Mouse (Mus musculus) cerebellum, postnatal 14 days (tissue): ENCODE measurements around the gene Unc13d.

Source experiments
- DNase-seq, 2 experiments: peaks; one replicate each; pipeline ENCODE4 v3.0.0; 2021; ENCODE audit warnings: mixed read lengths in 2 of 2

Unc13d gene

DNA sequence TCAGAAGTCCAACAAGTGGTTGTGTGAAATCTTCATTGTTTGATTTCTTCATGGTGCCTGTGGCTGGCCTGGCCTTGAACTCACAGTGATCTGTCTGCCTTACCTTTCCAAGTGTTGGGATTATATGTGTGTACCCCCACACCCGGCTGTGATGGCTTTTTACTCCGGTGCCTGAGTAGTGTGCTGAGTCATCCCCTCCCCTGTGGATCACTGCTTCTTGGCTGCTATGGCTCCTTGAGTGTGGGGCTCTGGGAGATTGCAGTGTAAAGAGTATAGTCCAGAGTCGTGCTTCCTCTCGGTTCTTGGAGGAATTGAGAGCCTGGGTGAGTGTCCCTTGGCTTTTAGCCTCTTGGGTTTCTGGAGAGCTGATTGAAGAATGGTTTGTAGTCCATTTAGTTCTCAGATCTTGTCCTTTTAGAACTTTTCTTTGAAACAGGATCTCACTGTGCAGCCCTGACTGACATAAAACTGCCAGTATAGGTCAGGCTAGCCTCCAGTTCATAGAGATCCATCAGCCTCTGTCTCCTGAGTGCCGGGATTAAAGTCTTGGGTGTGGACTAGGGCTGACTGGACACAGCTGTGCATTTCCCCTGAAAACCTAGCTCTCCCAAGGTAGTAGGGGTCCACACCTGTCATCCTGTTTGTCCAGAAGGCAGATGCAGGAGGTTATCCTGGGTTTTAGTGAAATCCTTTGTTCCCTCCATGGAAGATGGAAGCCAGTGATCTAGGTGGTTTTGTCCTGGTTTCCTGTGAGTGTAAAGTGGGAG lies 35.2 kb downstream of the Unc13d start:
- DNase-seq: no peak

DNA sequence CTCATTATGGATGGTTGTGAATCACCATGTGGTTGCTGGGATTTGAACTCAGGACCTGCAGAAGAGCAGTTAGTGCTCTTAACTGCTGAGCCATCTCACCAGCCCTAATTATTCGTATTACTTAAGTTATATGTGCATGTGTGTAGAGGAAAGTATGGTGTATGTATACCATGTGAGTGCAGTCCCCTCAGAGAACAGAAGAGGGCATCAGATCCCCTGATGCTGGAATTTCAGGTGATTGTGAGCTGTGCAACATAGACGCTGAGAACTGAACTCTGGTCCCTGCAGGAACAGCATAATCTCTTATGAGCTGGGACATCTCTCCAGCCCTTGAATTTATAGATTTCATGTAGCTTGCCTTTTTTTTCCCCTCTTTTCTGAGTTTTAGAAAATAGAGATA lies 35.9 kb downstream of the Unc13d start:
- no peak for DNase-seq

GRCm38 (mm10) chr11:116040593-116040992 lies 37.2 kb downstream of the Unc13d start:
- peak in 1 of 2 experiments; percentile 30 for DNase-seq

- no peak for DNase-seq
Measured at GRCm38 (mm10) chr11:116037826-116038225, 39.9 kb downstream of the Unc13d start.

DNA sequence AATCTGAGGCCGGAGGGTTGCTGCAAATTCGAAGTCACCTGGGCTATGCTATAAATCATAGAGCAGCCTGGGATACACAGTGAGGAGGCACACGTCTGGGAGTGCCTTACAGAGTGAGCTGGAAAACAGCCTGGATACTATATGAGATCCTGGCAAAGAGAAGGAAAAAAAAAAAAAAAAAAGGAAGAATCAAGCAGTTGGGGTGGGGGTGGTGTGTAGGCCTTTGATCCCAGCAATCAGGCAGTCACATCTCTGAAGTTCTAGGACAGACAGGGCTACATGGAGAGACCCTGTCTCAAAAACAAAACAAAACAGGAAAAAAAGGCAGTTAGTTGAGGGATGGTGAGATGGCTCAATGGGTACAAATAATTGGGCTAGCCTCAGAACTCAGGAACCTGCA lies 41.1 kb downstream of the Unc13d start:
- DNase-seq: no peak

DNA sequence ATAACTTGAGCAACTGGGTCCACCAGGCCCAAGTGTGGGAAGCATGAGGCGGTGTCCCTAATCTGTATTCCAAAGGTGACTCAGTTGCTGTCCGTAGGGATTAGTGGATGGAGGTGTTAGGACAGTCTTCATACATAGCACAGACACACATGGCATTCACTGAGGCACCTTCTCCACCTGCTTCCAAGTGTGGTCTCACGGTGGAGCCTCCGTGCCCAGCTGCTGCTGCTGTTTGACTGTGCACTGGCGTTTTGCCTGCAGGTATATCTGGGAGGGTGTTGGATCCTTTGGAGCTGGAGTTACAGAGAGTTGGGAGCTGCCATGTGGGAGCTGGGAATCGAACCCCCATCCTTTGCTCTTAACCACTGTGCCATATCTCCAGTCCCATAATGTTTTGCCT lies 43.2 kb downstream of the Unc13d start:
- no peak for DNase-seq

- peak; percentile 56 for DNase-seq
Measured at GRCm38 (mm10) chr11:116030898-116031845, 46.6 kb downstream of the Unc13d start.

GRCm38 (mm10) chr11:116030088-116030897 lies 47.5 kb downstream of the Unc13d start, which contains the start of gene Unk:
Gene Unk, plus strand, starts transcription at chr11:116030322.
- DNase-seq: peak; percentile 99

GRCm38 (mm10) chr11:116029086-116029865 lies 48.5 kb downstream of the Unc13d start:
- no peak for DNase-seq

GRCm38 (mm10) chr11:116028177-116028865 lies 49.4 kb downstream of the Unc13d start:
- no peak for DNase-seq

DNA sequence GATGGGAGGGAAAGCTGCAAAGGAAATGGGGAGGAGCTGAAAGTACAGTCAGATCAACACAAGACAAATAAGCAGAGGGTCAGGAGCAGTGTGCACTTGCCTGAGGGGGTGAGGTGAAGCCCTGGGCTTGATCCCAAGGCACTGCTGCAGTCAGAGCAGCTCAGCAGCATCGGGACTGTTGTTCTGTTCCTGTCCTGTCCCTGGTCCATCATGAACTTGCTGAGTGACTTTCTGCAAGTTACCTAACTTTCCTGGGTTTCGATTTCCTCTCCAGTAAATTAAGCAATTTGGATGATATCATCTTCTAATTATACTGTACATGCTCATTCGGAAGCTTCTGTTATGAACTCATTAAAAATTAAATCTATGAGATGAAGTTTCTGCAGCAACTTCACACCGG lies 50.0 kb downstream of the Unc13d start, which contains the start of gene H3f3b:
TSS of gene H3f3b (minus strand) at position 207 of the 400 bp plus-strand sequence.
- DNase-seq: no peak

DNA sequence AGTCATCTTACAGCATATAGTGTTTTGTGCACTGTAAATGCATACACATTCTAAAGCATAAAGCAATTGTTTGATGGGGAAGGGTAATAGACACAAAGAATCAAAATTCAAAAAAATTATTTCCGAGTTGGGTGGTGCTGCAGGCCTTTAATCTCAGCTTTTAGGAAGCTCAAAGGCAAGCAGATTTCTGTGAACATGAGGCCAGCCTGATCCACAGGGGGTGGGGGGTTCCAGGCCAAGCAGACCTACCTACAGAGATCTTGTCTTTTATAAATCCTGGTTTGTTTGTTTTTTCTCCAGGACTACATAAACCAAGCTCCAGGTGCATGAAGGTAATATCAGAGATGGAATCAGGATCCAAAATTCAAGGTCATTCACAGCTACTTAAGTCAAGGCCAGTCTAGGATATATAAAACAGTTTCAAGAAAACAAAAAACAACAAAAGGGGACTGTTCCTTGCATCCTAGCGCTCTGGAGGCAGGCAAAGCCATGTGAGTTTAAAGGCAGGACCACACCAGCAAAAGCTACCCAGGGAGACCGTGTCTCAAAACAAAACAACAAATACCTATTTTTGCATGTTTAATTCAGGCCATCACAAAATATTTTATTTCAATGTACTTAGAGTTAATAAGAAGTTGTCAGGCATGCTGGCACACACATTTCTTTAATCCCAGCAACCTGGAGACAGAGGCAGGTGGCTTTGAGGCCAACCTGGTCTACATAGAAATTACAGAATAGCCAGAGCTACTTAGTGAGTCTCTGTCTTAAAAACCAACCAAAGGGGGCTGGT lies 52.5 kb downstream of the Unc13d start:
- DNase-seq: peak; percentile 55 to 77

DNA sequence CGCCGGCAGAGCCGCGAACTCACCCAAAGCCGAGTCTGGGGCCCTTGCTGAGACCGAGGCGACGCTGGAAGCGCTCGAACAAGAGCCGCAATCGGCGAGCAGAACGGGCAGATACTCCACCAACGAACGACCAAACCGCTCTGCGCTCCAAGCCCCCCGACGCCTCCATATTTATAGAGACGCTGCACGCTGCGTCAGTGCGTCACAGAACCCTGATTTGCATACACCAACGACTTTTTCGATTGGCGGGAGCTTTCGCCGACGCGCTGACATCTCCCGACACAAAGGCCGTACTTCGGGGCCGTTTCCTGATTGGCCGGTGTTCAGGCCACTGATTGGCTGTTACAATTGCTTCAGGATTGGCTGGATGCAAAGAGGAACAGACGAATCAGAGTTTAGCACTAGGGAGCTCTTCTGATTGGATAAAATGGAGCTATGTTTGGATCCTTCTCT lies 53.4 kb downstream of the Unc13d start:
- DNase-seq: peak; percentile 95 to 97

DNA sequence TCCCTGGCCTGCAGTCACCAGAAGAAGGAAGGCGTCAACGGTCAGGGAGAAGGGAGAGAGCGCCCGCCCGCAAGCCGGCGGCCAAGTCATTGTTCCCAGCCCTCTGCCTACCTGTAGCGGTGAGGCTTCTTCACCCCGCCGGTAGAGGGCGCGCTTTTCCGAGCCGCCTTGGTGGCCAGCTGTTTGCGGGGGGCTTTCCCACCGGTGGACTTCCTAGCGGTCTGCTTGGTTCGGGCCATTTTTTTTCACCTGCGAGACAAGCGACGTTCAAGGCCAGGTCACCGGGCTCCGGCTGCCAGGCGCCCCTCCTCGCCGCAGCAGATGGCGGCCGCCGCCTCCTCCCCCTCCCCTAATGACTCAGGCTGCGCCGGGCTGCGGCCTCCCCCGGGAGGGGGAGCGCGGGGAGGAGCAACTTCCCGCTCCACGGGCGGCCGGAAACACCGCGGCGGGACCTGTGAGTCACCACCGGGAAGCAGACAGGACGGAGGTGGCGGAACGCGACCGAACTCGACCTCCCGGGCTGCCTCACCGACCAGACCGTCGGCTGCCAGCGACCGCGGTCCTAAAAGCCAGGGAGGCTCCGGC lies 53.9 kb downstream of the Unc13d start:
- DNase-seq: peak; percentile 88 to 90

- DNase-seq: peak; percentile 50 to 53
Measured at GRCm38 (mm10) chr11:116023074-116023770, 54.5 kb downstream of the Unc13d start.

GRCm38 (mm10) chr11:116022256-116022780 lies 55.4 kb downstream of the Unc13d start:
- DNase-seq: peak in 1 of 2 experiments; percentile 33

- peak in 1 of 2 experiments; percentile 27 for DNase-seq
Measured at GRCm38 (mm10) chr11:116021328-116022220, 56.2 kb downstream of the Unc13d start.

GRCm38 (mm10) chr11:116020519-116020922 lies 57.2 kb downstream of the Unc13d start:
- peak; percentile 46 to 51 for DNase-seq
